Mouse (Mus musculus) liver, embryonic 12.5 days (tissue): Measurements from ENCODE around the gene Tgfb3. TPM values are rescaled to one million over a fixed set of nuclear protein-coding genes. Genes with fewer than 3 reads are reported as not detected.

Experiments used
- polyA plus RNA-seq: library from polyadenylated mRNA; unstranded; fragments of >200 nt; fragmentation: Nextera tagmentation; extraction: Ambion mirVana; gene quantifications from 2 replicates; pipeline ENCODE4 v1.2.1, GENCODE M21; 2016

Tgfb3 gene
- polyA plus RNA-seq, 1 experiment from 2014 or later, result 6.1 TPM

Other genes starting within 250 kb of the Tgfb3 start
- gene Ift43, start 3.5 kb upstream of the Tgfb3 start, polyA plus RNA-seq, result 12.3 and 12.9 TPM in 2 replicates
- 7.6 and 8.9 TPM in 2 replicates for gene Gpatch2l, start 162.8 kb upstream of the Tgfb3 start, polyA plus RNA-seq